Mouse (Mus musculus): ENCODE results near the gene Kif5c. TPM values are rescaled to one million over a fixed set of nuclear protein-coding genes. Genes with fewer than 3 reads are reported as not detected.
A peak's percentile ranks its signal among the peaks of the same experiment; 100 is the strongest.

Kif5c gene
- total and polyA plus RNA-seq, 2 experiments from 2014 or later = 163 to 408 TPM

GRCm38 (mm10) chr2:49620626-49621117 is 1.6 kb downstream of the Kif5c start:
- peak overlapping the region; percentile 97 for H3K4me3 ChIP-seq (ENCODE audit: low read depth, low read length)
- DNase-seq = peak; percentile 83
- H3K27ac ChIP-seq (ENCODE audit: low read depth, low read length) = peak overlapping the region; percentile 92
- no peaks in the 10 kb centered on the region for H3K27me3 ChIP-seq (ENCODE audit: insufficient read depth, low read length)
- peak; percentile 72 for ATAC-seq
- H3K9ac ChIP-seq = peak overlapping the region; percentile 95
- peaks cover 8% of the 10 kb centered on the region; the same call in 1 of the 2 replicates for H3K36me3 ChIP-seq (ENCODE audit: insufficient read depth)
- H3K4me2 ChIP-seq (ENCODE audit: low read depth) = peak overlapping the region; percentile 73
- WGBS = 4% methylated on average over 14 of the region's 14 CpGs
- TF ChIP-seq CTCF (IDR thresholded peaks at IDR 0.05; ENCODE audit: low read depth) = no peak
- H3K4me1 ChIP-seq (ENCODE audit: insufficient read depth) = peaks cover 7% of the 10 kb centered on the region; the same call in 1 of the 2 replicates
- no peaks in the 10 kb centered on the region for H3K9me3 ChIP-seq (ENCODE audit: low read length)

- H3K27me3 ChIP-seq (ENCODE audit: insufficient read depth, low read length) = no peaks in the 10 kb centered on the region
- 27% methylated on average over 1 of the region's 1 CpGs for WGBS
- ATAC-seq (no peak), DNase-seq (no peak)
- no peaks in the 10 kb centered on the region for H3K9me3 ChIP-seq (ENCODE audit: low read length)
- H3K36me3 ChIP-seq (ENCODE audit: insufficient read depth) = peaks cover 8% of the 10 kb centered on the region; the same call in 1 of the 2 replicates
- H3K9ac ChIP-seq = peak overlapping the region; percentile 95
- H3K4me1 ChIP-seq (ENCODE audit: insufficient read depth) = peaks cover 8% of the 10 kb centered on the region; the same call in 1 of the 2 replicates
- peak overlapping the region; percentile 97 for H3K4me3 ChIP-seq (ENCODE audit: low read depth, low read length)
- no peak for TF ChIP-seq CTCF (IDR thresholded peaks at IDR 0.05; ENCODE audit: low read depth)
- 0 out of 2 replicates have a peak overlapping the region, but pooled peaks have one; percentile 92 for H3K27ac ChIP-seq (ENCODE audit: low read depth, low read length)
- peak overlapping the region; percentile 73 for H3K4me2 ChIP-seq (ENCODE audit: low read depth)
Measured at GRCm38 (mm10) chr2:49621234-49621633, 2.1 kb downstream of the Kif5c start.

- Histone ChIP-seq H3K9ac (no peak overlapping the region), H3K4me1 (ENCODE audit: insufficient read depth) (peaks cover 15% of the 10 kb centered on the region), H3K4me3 (ENCODE audit: low read depth, low read length) (no peak overlapping the region), H3K4me2 (ENCODE audit: low read depth) (no peak overlapping the region), H3K27ac (ENCODE audit: low read depth, low read length) (no peak overlapping the region), H3K9me3 (ENCODE audit: low read length) (no peaks in the 10 kb centered on the region), H3K27me3 (ENCODE audit: insufficient read depth, low read length) (no peaks in the 10 kb centered on the region), H3K36me3 (ENCODE audit: insufficient read depth) (peaks cover 17% of the 10 kb centered on the region)
- no peak for TF ChIP-seq CTCF (IDR thresholded peaks at IDR 0.05; ENCODE audit: low read depth)
- ATAC-seq (peak; percentile 19; the same call in 1 of the 2 replicates), DNase-seq (peak; percentile 46)
- WGBS = 65% methylated on average over 1 of the region's 1 CpGs
Measured at GRCm38 (mm10) chr2:49625581-49625980, 6.5 kb downstream of the Kif5c start.

- TF ChIP-seq CTCF (IDR thresholded peaks at IDR 0.05; ENCODE audit: low read depth) = peak; percentile 7; the same call in 1 of the 2 replicates
- no peak overlapping the region for H3K27ac ChIP-seq (ENCODE audit: low read depth, low read length)
- peaks cover 14% of the 10 kb centered on the region for H3K36me3 ChIP-seq (ENCODE audit: insufficient read depth)
- H3K27me3 ChIP-seq (ENCODE audit: insufficient read depth, low read length) = no peaks in the 10 kb centered on the region
- whole genome bisulfite sequencing = 20% methylated on average over 7 of the region's 7 CpGs
- no peak overlapping the region for H3K9ac ChIP-seq
- H3K4me3 ChIP-seq (ENCODE audit: low read depth, low read length) = no peak overlapping the region
- 0 out of 2 replicates have a peak overlapping the region, but pooled peaks have one; percentile 4 for H3K4me2 ChIP-seq (ENCODE audit: low read depth)
- H3K9me3 ChIP-seq (ENCODE audit: low read length) = no peaks in the 10 kb centered on the region
- DNase-seq = peak; percentile 60
- peaks cover 11% of the 10 kb centered on the region for H3K4me1 ChIP-seq (ENCODE audit: insufficient read depth)
- peak; percentile 75 for ATAC-seq
Measured at GRCm38 (mm10) chr2:49627611-49628010, 8.5 kb downstream of the Kif5c start.

GRCm38 (mm10) chr2:49628094-49628705 is 9.1 kb downstream of the Kif5c start:
- H3K4me2 ChIP-seq (ENCODE audit: low read depth) = no peak overlapping the region
- DNase-seq = peak; percentile 50
- peaks cover 15% of the 10 kb centered on the region for H3K4me1 ChIP-seq (ENCODE audit: insufficient read depth)
- no peaks in the 10 kb centered on the region for H3K27me3 ChIP-seq (ENCODE audit: insufficient read depth, low read length)
- H3K36me3 ChIP-seq (ENCODE audit: insufficient read depth) = peaks cover 9% of the 10 kb centered on the region; the same call in 1 of the 2 replicates
- no peak overlapping the region for H3K9ac ChIP-seq
- ATAC-seq = no peak
- WGBS = 48% methylated on average over 6 of the region's 6 CpGs
- no peak overlapping the region for H3K27ac ChIP-seq (ENCODE audit: low read depth, low read length)
- no peaks in the 10 kb centered on the region for H3K9me3 ChIP-seq (ENCODE audit: low read length)
- TF ChIP-seq CTCF (IDR thresholded peaks at IDR 0.05; ENCODE audit: low read depth) = no peak
- H3K4me3 ChIP-seq (ENCODE audit: low read depth, low read length) = no peak overlapping the region

- 89% methylated on average over 12 of the region's 12 CpGs for WGBS
- no peak for TF ChIP-seq CTCF (IDR thresholded peaks at IDR 0.05; ENCODE audit: low read depth)
- Histone ChIP-seq H3K4me2 (ENCODE audit: low read depth) (no peak overlapping the region), H3K9ac (no peak overlapping the region), H3K27ac (ENCODE audit: low read depth, low read length) (no peak overlapping the region), H3K4me3 (ENCODE audit: low read depth, low read length) (no peak overlapping the region), H3K4me1 (ENCODE audit: insufficient read depth) (peaks cover 22% of the 10 kb centered on the region), H3K9me3 (ENCODE audit: low read length) (no peaks in the 10 kb centered on the region), H3K36me3 (ENCODE audit: insufficient read depth) (peaks cover 9% of the 10 kb centered on the region; the same call in 1 of the 2 replicates), H3K27me3 (ENCODE audit: insufficient read depth, low read length) (no peaks in the 10 kb centered on the region)
- no peak for ATAC-seq
- DNase-seq = no peak
Measured at GRCm38 (mm10) chr2:49629181-49629580, 10.1 kb downstream of the Kif5c start.

GRCm38 (mm10) chr2:49630636-49631035 is 11.5 kb downstream of the Kif5c start:
- Histone ChIP-seq H3K4me1 (ENCODE audit: insufficient read depth) (peaks cover 22% of the 10 kb centered on the region), H3K27me3 (ENCODE audit: insufficient read depth, low read length) (no peaks in the 10 kb centered on the region), H3K9ac (no peak overlapping the region), H3K4me2 (ENCODE audit: low read depth) (no peak overlapping the region), H3K27ac (ENCODE audit: low read depth, low read length) (no peak overlapping the region), H3K4me3 (ENCODE audit: low read depth, low read length) (no peak overlapping the region), H3K9me3 (ENCODE audit: low read length) (no peaks in the 10 kb centered on the region), H3K36me3 (ENCODE audit: insufficient read depth) (peaks cover 9% of the 10 kb centered on the region; the same call in 1 of the 2 replicates)
- WGBS = 86% methylated on average over 6 of the region's 6 CpGs
- no peak for ATAC-seq
- DNase-seq = no peak
- TF ChIP-seq CTCF (IDR thresholded peaks at IDR 0.05; ENCODE audit: low read depth) = no peak

All from forebrain, postnatal 0 days (tissue).